Mouse (Mus musculus) heart, adult 2 months (tissue): Measurements from ENCODE around the gene Syt2.

Experiments used
- CTCF ChIP-seq: fragments of 200-600 bp; IDR thresholded peaks from 2 replicates; pipeline ENCODE4 v1.8.1; 2022; ENCODE audit warnings: antibody characterized with exemption, mild to moderate bottlenecking, moderate library complexity
- POLR2A ChIP-seq: fragments of 200-500 bp; IDR thresholded peaks from 2 replicates; pipeline ENCODE4 v1.6.1; 2011; ENCODE audit warnings: mild to moderate bottlenecking, low read depth, low read length, control low read depth; ENCODE audit not compliant: insufficient read depth

- TF ChIP-seq CTCF (no peak), POLR2A (no peak)
Measured at GRCm38 (mm10) chr1:134752447-134752846, 106.0 kb downstream of the Syt2 start.
